Mouse (Mus musculus) CH12.LX (cell line): Measurements from ENCODE around the gene Fbxl15. TPM values are rescaled to one million over a fixed set of nuclear protein-coding genes. Genes with fewer than 3 reads are reported as not detected.

Experiments
- DNase-seq: peaks from one replicate; pipeline ENCODE4 v3.0.0-alpha.2; 2013; ENCODE audit errors: extremely low read depth
- H3K27ac ChIP-seq: 2 replicates; pipeline ENCODE4 v1.5.1; 2012; ENCODE audit warnings: low read depth, mild to moderate bottlenecking, control low read depth, moderate library complexity; ENCODE audit not compliant: insufficient read depth
- H3K27me3 ChIP-seq: replicated peaks from 2 replicates; pipeline ENCODE3; 2012; ENCODE audit warnings: inconsistent platforms
- H3K36me3 ChIP-seq, 2 experiments: replicated peaks in 1 of 2; 2 replicates each; pipeline versions ENCODE3 to v1.6.1; 2012; ENCODE audit warnings: inconsistent platforms in 1 of 2, low read length in 1 of 2, mild to moderate bottlenecking in 1 of 2, mixed read lengths in 1 of 2, moderate library complexity in 1 of 2; ENCODE audit not compliant: control insufficient read depth in 1 of 2, insufficient read depth in 1 of 2
- H3K4me1 ChIP-seq, 2 experiments: 2 replicates each; pipeline ENCODE4 v1.6.1; 2012; ENCODE audit warnings: inconsistent platforms in 1 of 2, moderate library complexity in 1 of 2; ENCODE audit not compliant: insufficient read depth in 2 of 2, control insufficient read depth in 1 of 2
- H3K4me2 ChIP-seq: 2 replicates; pipeline ENCODE4 v1.6.1; 2012; ENCODE audit warnings: low read depth, mild to moderate bottlenecking, control low read depth; ENCODE audit not compliant: poor library complexity, insufficient read depth, severe bottlenecking
- H3K4me3 ChIP-seq, 3 experiments: fragments of 150-350 bp in 1 of 3; sonication (generic) in 1 of 3; replicated peaks in 1 of 3; 2 replicates each; pipeline versions ENCODE3 to v1.5.1; 2011 to 2012; ENCODE audit warnings: low read depth in 2 of 3, low read length in 2 of 3, mild to moderate bottlenecking in 2 of 3, moderate library complexity in 2 of 3, control low read depth in 1 of 3, improper control_type of control experiment in 1 of 3, inconsistent platforms in 1 of 3, mixed read lengths in 1 of 3; ENCODE audit not compliant: poor library complexity in 1 of 3
- H3K79me2 ChIP-seq: replicated peaks from 2 replicates; pipeline ENCODE4 v1.6.1; 2012; ENCODE audit warnings: mild to moderate bottlenecking, moderate library complexity; ENCODE audit not compliant: control insufficient read depth, poor library complexity, insufficient read depth, severe bottlenecking; ENCODE audit errors: extremely low read depth
- H3K9ac ChIP-seq: 2 replicates; pipeline ENCODE4 v1.6.1; 2012; ENCODE audit warnings: low read depth, mild to moderate bottlenecking, control low read depth, moderate library complexity; ENCODE audit not compliant: insufficient read depth
- H3K9me3 ChIP-seq: replicated peaks from 2 replicates; pipeline ENCODE3; 2012; ENCODE audit warnings: low read length, inconsistent platforms, mixed read lengths
- CHD2 ChIP-seq: IDR thresholded peaks from 2 replicates; pipeline ENCODE4 v1.6.1; 2011; ENCODE audit warnings: low read length, improper control_type of control experiment
- ETS1 ChIP-seq: conservative IDR thresholded peaks from 2 replicates; pipeline ENCODE4 v1.6.1; 2012; ENCODE audit warnings: low read depth, mild to moderate bottlenecking, inconsistent platforms, low read length, improper control_type of control experiment, moderate library complexity
- GABPA ChIP-seq: IDR thresholded peaks from 2 replicates; pipeline ENCODE4 v1.6.1; 2012; ENCODE audit warnings: low read depth, low read length, improper control_type of control experiment, inconsistent platforms; ENCODE audit not compliant: insufficient replicate concordance
- HCFC1 ChIP-seq: IDR thresholded peaks from 2 replicates; pipeline ENCODE4 v1.6.1; 2012; ENCODE audit warnings: low read depth, mild to moderate bottlenecking, inconsistent platforms, low read length, improper control_type of control experiment
- IRF4 ChIP-seq: IDR thresholded peaks from 2 replicates; pipeline ENCODE4 v1.6.1; 2014; ENCODE audit warnings: low read depth, mild to moderate bottlenecking, inconsistent platforms, low read length, improper control_type of control experiment
- JUND ChIP-seq: conservative IDR thresholded peaks from 2 replicates; pipeline ENCODE4 v1.6.1; 2011; ENCODE audit warnings: low read depth, low read length, improper control_type of control experiment
- KAT2A ChIP-seq: IDR thresholded peaks from 2 replicates; pipeline ENCODE4 v1.6.1; 2012; ENCODE audit warnings: low read length, improper control_type of control experiment, inconsistent platforms; ENCODE audit not compliant: insufficient replicate concordance
- MAZ ChIP-seq: IDR thresholded peaks from 2 replicates; pipeline ENCODE4 v1.6.1; 2012; ENCODE audit warnings: low read depth, mild to moderate bottlenecking, inconsistent platforms, low read length, improper control_type of control experiment, moderate library complexity
- NRF1 ChIP-seq: IDR thresholded peaks from 2 replicates; pipeline ENCODE4 v1.6.1; 2014; ENCODE audit warnings: low read depth, mild to moderate bottlenecking, inconsistent platforms, low read length, improper control_type of control experiment, moderate library complexity
- RCOR1 ChIP-seq: conservative IDR thresholded peaks from 2 replicates; pipeline ENCODE4 v1.6.1; 2012; ENCODE audit warnings: low read depth, mild to moderate bottlenecking, inconsistent platforms, low read length, improper control_type of control experiment
- USF2 ChIP-seq: conservative IDR thresholded peaks from 2 replicates; pipeline ENCODE4 v1.6.1; 2011; ENCODE audit warnings: low read depth, low read length, improper control_type of control experiment
- dilution Hi-C: fragments of 300-500 bp; cut with MboI; formaldehyde crosslinking; loops from 2 replicates; pipeline ENCODE4 v1.14.3; 2020; ENCODE audit warnings: low sequenced_read_pairs; ENCODE audit not compliant: extremely low pct_unique_long_range_greater_than_20kb, extremely low pct_ligation_motif_present
- in situ Hi-C: fragments of 300-500 bp; cut with MboI; formaldehyde crosslinking; loops from 3 replicates; pipeline ENCODE4 v1.14.3; 2019; ENCODE audit warnings: low sequenced_read_pairs, low pct_ligation_motif_present, low pct_unique_long_range_greater_than_20kb, mixed read lengths
- polyA plus RNA-seq: library from polyadenylated mRNA; unstranded; fragments of >175 nt; gene quantifications from 2 replicates; pipeline ENCODE4 v1.2.1, GENCODE M21; 2012; ENCODE audit warnings: low read depth; ENCODE audit not compliant: insufficient read length
- total RNA-seq, 2 experiments: library from RNA; depleted of rRNA; stranded (reverse); fragments of 300-350 nt in 1 of 2; fragments of >200 nt in 1 of 2; gene quantifications; 2 replicates each; pipeline ENCODE4 v1.2.3; 2012 to 2014

Fbxl15 gene
- total and polyA plus RNA-seq, 3 experiments = 7.6 to 9.9 (median 9.4) TPM

GRCm38 (mm10) chr19:46326019-46326755 is 1.8 kb upstream of the Fbxl15 start:
- H3K79me2 ChIP-seq = no peaks in the 10 kb centered on the region
- no peaks in the 10 kb centered on the region for H3K9me3 ChIP-seq
- 0 out of 2 replicates have a peak overlapping the region, but pooled peaks have one; percentile 79 for H3K4me2 ChIP-seq
- in situ Hi-C loops = no loop called here
- H3K9ac ChIP-seq = no peak overlapping the region
- no peak for DNase-seq
- peaks cover 44% of the 10 kb centered on the region for H3K27me3 ChIP-seq
- H3K27ac ChIP-seq = no peak overlapping the region
- H3K4me1 ChIP-seq = peaks cover 12 to 54% of the 10 kb centered on the region in 2 experiments
- TF ChIP-seq KAT2A (no peak), RCOR1 (no peak), IRF4 (no peak), CHD2 (no peak), GABPA (no peak), HCFC1 (no peak), USF2 (no peak), ETS1 (no peak), JUND (no peak), MAZ (no peak)
- TF ChIP-seq, all 38 proteins: peak for 0
- dilution Hi-C loops = no loop called here
- no peak overlapping the region for H3K4me3 ChIP-seq
- H3K36me3 ChIP-seq = peaks cover 10 to 18% of the 10 kb centered on the region in 2 experiments

- H3K36me3 ChIP-seq = peaks cover 15 to 24% of the 10 kb centered on the region in 2 experiments
- H3K4me2 ChIP-seq = peak within 1 kb of the TSS; percentile 79
- peak within 1 kb of the TSS; percentile 92 for H3K9ac ChIP-seq
- no peaks in the 10 kb centered on the region for H3K79me2 ChIP-seq
- no peaks in the 10 kb centered on the region for H3K9me3 ChIP-seq
- H3K27ac ChIP-seq = peak within 1 kb of the TSS; percentile 88
- TF ChIP-seq NRF1 (peak; percentile 86), USF2 (no peak)
- in situ Hi-C loops = no loop called here
- dilution Hi-C loops = no loop called here
- H3K4me1 ChIP-seq = peaks cover 9 to 47% of the 10 kb centered on the region in 2 experiments
- peaks cover 44% of the 10 kb centered on the region for H3K27me3 ChIP-seq
- H3K4me3 ChIP-seq = peak within 1 kb of the TSS; percentile 67 to 86 (median 68)
- no peak for DNase-seq
Observed at GRCm38 (mm10) chr19:46326756-46327305, 1.2 kb upstream of the Fbxl15 start, which contains the start of gene Psd. Psd (minus strand) TSS chr19:46327156.
